Mouse (Mus musculus) kidney, embryonic 15.5 days (tissue): Measurements from ENCODE around the gene Plxnb2. TPM values are rescaled to one million over a fixed set of nuclear protein-coding genes. Genes with fewer than 3 reads are reported as not detected.

Experiments used
- ATAC-seq: fragments of 200-750 bp; cut with Nextera tagmentation; replicated peaks from 2 replicates; pipeline ENCODE4 v1.8.0; 2017; ENCODE audit warnings: moderate TSS enrichment; ENCODE audit not compliant: low FRiP score
- H3K27ac ChIP-seq: fragments of 300-500 bp; sonication (generic); 2 replicates; pipeline ENCODE4 v1.5.1; 2015; ENCODE audit warnings: mild to moderate bottlenecking, inconsistent platforms
- H3K27me3 ChIP-seq: fragments of 300-500 bp; sonication (generic); 2 replicates; pipeline ENCODE4 v1.6.1; 2015; ENCODE audit warnings: inconsistent platforms
- H3K36me3 ChIP-seq: fragments of 300-500 bp; sonication (generic); 2 replicates; pipeline ENCODE4 v1.6.1; 2015; ENCODE audit warnings: inconsistent platforms
- H3K4me1 ChIP-seq: fragments of 300-500 bp; sonication (generic); 2 replicates; pipeline ENCODE4 v1.6.1; 2015; ENCODE audit warnings: inconsistent platforms
- H3K4me2 ChIP-seq: fragments of 300-500 bp; sonication (generic); 2 replicates; pipeline ENCODE4 v1.6.1; 2015; ENCODE audit warnings: moderate library complexity, mild to moderate bottlenecking, inconsistent platforms
- H3K4me3 ChIP-seq: fragments of 300-500 bp; sonication (generic); replicated peaks from 2 replicates; pipeline ENCODE4 v1.5.1; 2015; ENCODE audit warnings: mild to moderate bottlenecking, inconsistent platforms
- H3K9ac ChIP-seq: fragments of 300-500 bp; sonication (generic); 2 replicates; pipeline ENCODE4 v1.6.1; 2015; ENCODE audit warnings: mild to moderate bottlenecking, inconsistent platforms
- H3K9me3 ChIP-seq: fragments of 300-500 bp; sonication (generic); replicated peaks from 2 replicates; pipeline ENCODE4 v1.6.1; 2016; ENCODE audit warnings: inconsistent platforms
- WGBS: fragments of 180-500 bp; shearing (Covaris S2); methylation state at CpG from one replicate; pipeline ENCODE4 v1.1.7; 2015; ENCODE audit warnings: mixed read lengths; 5-methylcytosine and 5-hydroxymethylcytosine counted together
- polyA plus RNA-seq: library from polyadenylated mRNA; unstranded; fragments of >200 nt; fragmentation: Nextera tagmentation; extraction: Ambion mirVana; gene quantifications from 2 replicates; pipeline ENCODE4 v1.2.1, GENCODE M21; 2015

Gene Plxnb2
- polyA plus RNA-seq, 1 experiment from 2014 or later: 160 TPM

DNA sequence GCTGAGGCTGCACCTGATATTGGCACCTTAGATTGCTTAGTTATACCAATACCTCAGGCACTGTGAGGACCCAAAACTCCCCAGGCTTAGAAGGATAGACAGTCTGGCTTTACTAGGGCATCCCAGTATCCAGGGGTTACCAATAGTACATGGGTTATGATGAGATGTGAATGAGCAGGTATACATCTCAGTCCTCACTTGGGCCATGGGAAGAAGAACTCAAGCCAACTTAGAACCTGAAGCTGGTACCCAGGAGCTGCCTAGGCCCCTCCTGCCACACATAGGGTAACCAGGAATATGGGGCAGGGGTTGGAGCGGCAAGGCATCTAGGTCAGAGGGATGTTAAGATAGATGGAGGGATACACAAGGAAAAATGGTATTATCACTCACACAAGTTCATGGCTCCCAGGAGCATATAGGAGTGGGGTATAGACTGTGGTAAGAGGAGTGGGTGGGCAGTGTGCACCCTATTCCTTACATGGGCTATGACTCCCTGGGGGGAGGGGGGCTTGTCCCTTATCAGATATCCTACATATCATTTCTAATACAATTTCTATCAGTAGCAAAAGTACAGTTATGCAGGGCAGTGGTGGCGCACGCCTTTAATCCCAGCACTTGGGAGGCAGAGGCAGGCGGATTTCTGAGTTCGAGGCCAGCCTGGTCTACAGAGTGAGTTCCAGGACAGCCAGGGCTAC, 44.0 kb downstream of the Plxnb2 start:
- WGBS: 92% methylated on average over 5 of the region's 5 CpGs
- Histone ChIP-seq H3K4me2 (no peak overlapping the region), H3K27ac (no peak overlapping the region), H3K9me3 (no peaks in the 10 kb centered on the region), H3K27me3 (peaks cover 31% of the 10 kb centered on the region), H3K4me3 (no peak overlapping the region), H3K9ac (no peak overlapping the region), H3K36me3 (peaks cover 3% of the 10 kb centered on the region; the same call in 1 of the 2 replicates), H3K4me1 (peaks cover 28% of the 10 kb centered on the region)
- no peak for ATAC-seq

DNA sequence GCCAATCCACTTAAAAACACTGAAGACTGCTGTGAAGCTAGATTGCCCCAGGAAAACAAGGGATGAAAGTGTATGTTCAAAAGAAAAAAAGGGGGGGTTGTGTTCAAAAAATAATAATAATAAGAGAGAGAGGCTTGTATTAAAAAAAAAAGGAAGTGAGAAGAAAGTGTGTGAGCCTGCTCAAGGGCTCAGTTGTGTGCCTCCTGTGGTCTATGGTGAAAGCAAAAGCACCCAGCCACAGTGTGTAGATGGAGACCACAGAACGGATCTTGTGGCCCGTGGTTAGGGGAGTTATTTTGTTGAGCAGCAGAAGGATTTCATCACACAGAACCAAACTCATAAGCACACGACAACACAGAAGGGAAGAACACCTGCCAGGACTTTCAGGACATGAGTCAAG, 49.3 kb downstream of the Plxnb2 start:
- Histone ChIP-seq H3K9me3 (no peaks in the 10 kb centered on the region), H3K36me3 (peaks cover 3% of the 10 kb centered on the region; the same call in 1 of the 2 replicates), H3K4me2 (no peak overlapping the region), H3K4me3 (no peak overlapping the region), H3K4me1 (peaks cover 17% of the 10 kb centered on the region), H3K9ac (no peak overlapping the region), H3K27me3 (no peaks in the 10 kb centered on the region), H3K27ac (no peak overlapping the region)
- WGBS: 93% methylated on average over 3 of the region's 3 CpGs
- ATAC-seq: no peak

DNA sequence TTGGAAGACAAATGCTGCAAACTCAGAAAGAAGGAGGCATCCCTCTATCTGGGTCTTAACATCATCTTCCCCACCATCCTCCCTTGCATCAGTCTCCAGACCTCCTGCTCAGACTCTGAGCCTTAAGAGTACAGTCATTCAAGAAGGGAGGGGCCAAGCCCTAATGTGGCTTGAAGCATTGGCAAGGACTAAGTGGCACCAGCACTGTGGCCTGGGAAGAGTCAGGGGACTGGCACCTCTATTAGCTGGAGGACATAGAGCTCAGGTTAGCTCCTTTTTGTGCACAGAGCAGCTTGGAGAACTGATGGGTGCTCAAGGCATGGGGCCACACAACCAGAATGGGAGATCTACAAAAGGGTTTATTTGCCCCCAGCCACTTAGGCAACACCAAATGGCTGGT, 50.3 kb downstream of the Plxnb2 start:
- H3K4me1 ChIP-seq: peaks cover 17% of the 10 kb centered on the region
- H3K4me2 ChIP-seq: no peak overlapping the region
- H3K36me3 ChIP-seq: peaks cover 5% of the 10 kb centered on the region
- no peaks in the 10 kb centered on the region for H3K27me3 ChIP-seq
- H3K9ac ChIP-seq: no peak overlapping the region
- no peak overlapping the region for H3K27ac ChIP-seq
- ATAC-seq: no peak
- no peaks in the 10 kb centered on the region for H3K9me3 ChIP-seq
- no peak overlapping the region for H3K4me3 ChIP-seq

DNA sequence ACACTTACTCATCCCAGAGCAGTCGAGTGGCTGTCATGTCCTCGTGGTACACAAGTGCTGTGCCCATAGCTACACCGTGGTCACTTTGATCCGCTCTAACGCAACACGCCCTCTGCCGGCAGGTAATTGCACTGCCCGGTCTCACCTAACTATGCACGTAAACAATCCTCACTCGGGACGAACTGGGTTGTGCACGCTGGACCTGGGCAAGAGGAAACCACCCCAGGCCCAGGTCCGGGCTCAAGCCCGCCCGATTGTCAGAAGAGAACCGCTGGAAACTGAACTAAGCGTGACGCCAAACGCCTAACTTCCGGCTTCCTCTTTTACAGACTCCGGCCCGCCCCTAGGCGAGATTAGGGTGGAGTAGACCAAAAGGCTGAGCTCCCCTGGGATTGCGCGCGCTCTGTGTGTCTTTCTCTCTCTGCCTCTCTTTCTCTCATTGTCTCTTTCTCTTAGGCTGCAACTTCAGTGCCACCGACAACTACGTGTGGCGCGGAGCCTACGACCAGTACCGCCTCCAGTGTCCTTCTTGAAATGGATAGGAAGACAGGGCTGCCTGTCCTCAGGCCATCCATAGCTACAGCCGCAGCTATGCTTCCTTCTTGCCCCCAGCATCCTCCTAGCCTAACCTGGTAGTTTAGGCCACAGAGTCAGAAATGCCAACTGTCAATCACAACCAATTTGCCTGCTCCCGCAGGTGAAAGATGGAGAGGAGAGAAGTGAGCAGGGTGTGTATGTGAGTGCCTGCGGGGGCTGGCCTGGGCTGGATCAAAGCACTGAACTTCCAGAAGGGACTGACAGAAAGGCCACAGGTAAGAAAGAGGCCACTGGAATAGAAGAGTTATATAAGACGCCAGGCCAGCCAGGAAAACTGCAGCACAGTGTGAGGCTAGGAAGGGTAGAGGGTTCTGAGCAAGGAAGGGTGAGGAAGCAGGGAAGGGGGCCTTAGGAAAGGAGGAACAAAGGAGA, 51.9 kb downstream of the Plxnb2 start, which contains the start of gene Hdac10:
TSS of gene Hdac10 (minus strand) at position 319 of the 969 bp plus-strand sequence.
- peaks cover 7% of the 10 kb centered on the region for H3K36me3 ChIP-seq
- no peaks in the 10 kb centered on the region for H3K27me3 ChIP-seq
- ATAC-seq: peak; percentile 84
- H3K4me1 ChIP-seq: peaks cover 22% of the 10 kb centered on the region
- H3K9ac ChIP-seq: peak within 1 kb of the TSS; percentile 63
- WGBS: 3% methylated on average over 36 of the region's 36 CpGs
- H3K4me3 ChIP-seq: peak within 1 kb of the TSS; percentile 66
- H3K9me3 ChIP-seq: no peaks in the 10 kb centered on the region
- H3K4me2 ChIP-seq: peak within 1 kb of the TSS; percentile 84
- H3K27ac ChIP-seq: peak within 1 kb of the TSS; percentile 86

DNA sequence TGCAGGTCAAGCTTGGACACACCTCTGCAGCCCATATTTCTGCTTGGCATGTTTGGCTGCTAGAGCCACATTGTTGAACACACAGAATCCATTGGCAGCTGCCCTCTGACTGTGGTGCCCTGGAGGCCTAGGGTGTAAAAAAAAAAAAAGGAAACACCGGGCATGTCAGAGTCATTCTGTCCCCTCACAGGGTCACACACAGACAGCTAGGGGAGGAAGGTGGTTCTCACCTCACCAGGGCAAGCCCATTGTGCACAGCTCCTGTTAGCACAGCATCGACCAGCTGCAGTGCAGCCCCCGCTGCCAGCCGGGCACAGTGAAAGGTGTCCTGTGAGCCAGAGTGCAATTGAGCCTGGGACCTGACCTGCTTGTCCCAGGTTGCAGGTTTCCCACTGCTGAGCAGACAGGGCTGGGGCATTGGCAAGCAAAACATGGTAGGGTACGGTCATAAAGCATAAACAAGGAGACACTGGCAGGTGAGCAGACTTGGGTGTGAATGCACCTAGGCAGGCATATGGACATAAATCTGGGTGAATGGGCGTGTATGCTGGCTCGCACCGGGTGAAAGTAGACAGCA, 53.1 kb downstream of the Plxnb2 start:
- no peak for ATAC-seq
- H3K27ac ChIP-seq: no peak overlapping the region
- no peaks in the 10 kb centered on the region for H3K9me3 ChIP-seq
- WGBS: 84% methylated on average over 8 of the region's 8 CpGs
- H3K4me3 ChIP-seq: peak overlapping the region; percentile 66
- H3K4me1 ChIP-seq: peaks cover 28% of the 10 kb centered on the region
- H3K9ac ChIP-seq: peak overlapping the region; percentile 63
- H3K36me3 ChIP-seq: peaks cover 7% of the 10 kb centered on the region
- peak overlapping the region; percentile 84 for H3K4me2 ChIP-seq
- no peaks in the 10 kb centered on the region for H3K27me3 ChIP-seq

DNA sequence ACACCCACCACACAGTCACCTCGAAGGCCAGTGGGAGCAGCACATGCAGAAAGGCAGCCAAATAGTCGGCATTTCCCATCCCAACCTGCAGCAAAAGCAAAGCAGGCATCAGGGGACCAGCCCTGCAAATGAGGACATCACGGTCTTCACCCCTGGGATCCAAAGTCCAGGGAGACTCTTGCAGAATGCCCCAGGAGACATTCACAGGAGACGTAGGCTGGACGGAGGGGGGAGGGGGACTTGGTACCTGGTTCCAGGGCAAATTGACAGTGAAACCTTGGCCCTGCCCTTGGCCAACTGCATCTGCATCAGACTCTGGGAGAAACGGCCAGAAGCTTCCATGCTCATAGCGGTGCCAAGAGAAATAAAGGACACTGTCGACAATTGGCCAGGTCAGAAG, 54.0 kb downstream of the Plxnb2 start:
- Histone ChIP-seq H3K27ac (no peak overlapping the region), H3K27me3 (no peaks in the 10 kb centered on the region), H3K4me1 (peaks cover 36% of the 10 kb centered on the region), H3K9ac (no peak overlapping the region), H3K9me3 (no peaks in the 10 kb centered on the region), H3K4me3 (no peak overlapping the region), H3K36me3 (peaks cover 4% of the 10 kb centered on the region; the same call in 1 of the 2 replicates), H3K4me2 (no peak overlapping the region)
- ATAC-seq: no peak
- 88% methylated on average over 8 of the region's 8 CpGs for WGBS

DNA sequence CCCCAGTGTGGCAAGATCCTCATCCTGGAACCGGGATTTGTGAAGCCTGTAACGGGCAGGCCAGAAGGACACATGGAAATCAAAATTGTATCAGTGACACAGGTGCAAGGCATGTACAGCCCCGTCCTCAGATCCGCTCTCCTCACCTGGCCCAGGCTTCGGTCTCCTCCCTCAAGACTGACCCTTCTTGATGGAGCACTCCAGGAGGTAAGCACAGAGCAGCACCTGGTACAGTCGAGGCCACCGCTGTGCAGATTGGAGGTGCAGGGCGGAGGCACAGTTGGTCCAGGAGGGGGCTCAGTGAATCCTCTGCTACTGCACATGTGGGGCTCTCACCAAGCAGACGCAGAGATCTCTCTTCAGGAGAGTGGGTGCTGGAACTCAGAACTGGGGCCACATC, 55.2 kb downstream of the Plxnb2 start:
- Histone ChIP-seq H3K36me3 (peaks cover 9% of the 10 kb centered on the region; the same call in 1 of the 2 replicates), H3K4me3 (no peak overlapping the region), H3K27ac (no peak overlapping the region), H3K9me3 (no peaks in the 10 kb centered on the region), H3K4me1 (peaks cover 48% of the 10 kb centered on the region), H3K4me2 (no peak overlapping the region), H3K9ac (no peak overlapping the region), H3K27me3 (no peaks in the 10 kb centered on the region)
- 96% methylated on average over 9 of the region's 9 CpGs for WGBS
- ATAC-seq: no peak

DNA sequence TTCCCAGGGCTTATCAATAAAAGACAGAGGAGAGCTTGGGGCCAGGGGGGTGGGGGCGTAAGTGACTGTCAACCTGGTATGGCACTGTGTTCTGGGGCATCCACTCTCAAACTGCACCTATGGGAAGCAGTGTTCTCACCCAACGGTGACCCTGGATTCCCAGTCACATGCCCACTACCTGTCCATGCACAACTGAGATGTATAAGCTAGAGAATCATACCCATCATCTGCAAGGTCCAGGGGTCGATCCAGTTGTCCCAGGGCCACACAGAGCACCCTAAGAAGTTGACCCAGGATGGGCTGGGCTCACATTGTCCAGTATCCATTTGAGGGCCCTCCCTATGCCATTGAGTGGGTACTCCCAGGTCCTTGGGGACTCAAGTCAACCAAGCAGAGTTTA, 56.3 kb downstream of the Plxnb2 start:
- H3K9ac ChIP-seq: no peak overlapping the region
- H3K4me1 ChIP-seq: peaks cover 53% of the 10 kb centered on the region
- no peaks in the 10 kb centered on the region for H3K27me3 ChIP-seq
- no peak for ATAC-seq
- H3K4me3 ChIP-seq: no peak overlapping the region
- H3K27ac ChIP-seq: 0 out of 2 replicates have a peak overlapping the region, but pooled peaks have one; percentile 80
- 94% methylated on average over 3 of the region's 3 CpGs for WGBS
- H3K9me3 ChIP-seq: no peaks in the 10 kb centered on the region
- H3K4me2 ChIP-seq: 0 out of 2 replicates have a peak overlapping the region, but pooled peaks have one; percentile 90
- H3K36me3 ChIP-seq: peaks cover 19% of the 10 kb centered on the region

DNA sequence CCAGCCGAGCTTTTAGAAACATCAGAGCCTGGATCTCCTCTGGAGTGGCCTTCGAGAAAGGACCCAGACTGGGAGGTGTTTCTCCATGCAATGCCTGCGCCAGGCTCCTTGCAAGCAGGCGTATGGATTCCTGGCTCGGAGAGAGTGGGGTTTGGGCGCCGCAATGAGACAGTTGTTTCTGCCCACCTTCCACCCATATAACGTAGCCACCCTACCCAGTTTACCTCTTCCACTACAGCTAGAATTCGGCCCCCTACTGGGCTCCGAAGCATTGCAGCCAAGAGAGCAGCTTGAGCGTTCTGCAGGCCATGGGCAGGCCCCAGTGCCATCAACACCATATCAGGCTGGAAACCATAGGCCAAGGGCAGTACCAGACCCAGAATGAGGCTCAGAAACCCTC, 57.0 kb downstream of the Plxnb2 start:
- peak; percentile 30; the same call in 1 of the 2 replicates for ATAC-seq
- peaks cover 26% of the 10 kb centered on the region for H3K36me3 ChIP-seq
- H3K27me3 ChIP-seq: no peaks in the 10 kb centered on the region
- peak overlapping the region; percentile 80 for H3K27ac ChIP-seq
- H3K4me3 ChIP-seq: peak overlapping the region; percentile 65
- H3K9me3 ChIP-seq: no peaks in the 10 kb centered on the region
- peaks cover 48% of the 10 kb centered on the region for H3K4me1 ChIP-seq
- WGBS: 27% methylated on average over 11 of the region's 11 CpGs
- H3K4me2 ChIP-seq: peak overlapping the region; percentile 90
- peak overlapping the region; percentile 76 for H3K9ac ChIP-seq

DNA sequence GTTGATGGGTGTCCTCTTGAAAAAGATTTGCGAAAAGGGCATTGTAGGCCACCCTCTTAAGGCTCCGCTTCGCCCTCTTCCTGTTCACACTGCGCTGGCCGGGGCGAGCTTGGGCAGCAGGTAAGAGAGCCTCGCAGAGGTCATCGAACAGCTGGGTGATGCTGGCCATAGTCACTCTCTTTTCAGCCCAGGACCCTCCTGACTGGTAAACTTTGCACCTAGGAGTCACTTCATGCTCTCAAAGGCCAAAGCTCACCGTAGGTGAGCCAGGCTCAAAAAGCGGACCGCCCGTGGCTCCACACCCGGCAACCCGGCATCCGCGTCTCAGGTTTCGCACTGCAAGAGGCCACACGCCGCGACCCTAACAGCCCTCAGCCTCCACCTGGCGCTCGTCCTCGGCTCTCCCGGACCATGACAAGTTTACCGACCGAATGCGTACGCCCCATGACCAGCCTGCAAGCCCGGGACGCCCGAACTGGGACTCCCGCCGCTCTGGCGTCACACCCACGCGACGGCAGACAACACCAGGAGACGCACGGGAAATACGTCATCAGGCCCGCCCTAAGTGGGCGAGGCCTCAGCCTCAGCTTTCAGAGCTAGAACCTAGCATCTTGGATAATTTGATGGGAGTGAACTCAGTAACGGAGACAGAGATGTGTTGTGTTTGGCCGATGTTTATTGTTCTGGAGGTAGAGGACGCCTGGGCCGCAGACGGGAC, 57.8 kb downstream of the Plxnb2 start, which contains the start of gene Tubgcp6:
TSS of gene Tubgcp6 (minus strand) at position 464 of the 718 bp plus-strand sequence.
- Histone ChIP-seq H3K27me3 (no peaks in the 10 kb centered on the region), H3K4me2 (peak within 1 kb of the TSS; percentile 90), H3K4me3 (peak within 1 kb of the TSS; percentile 65), H3K36me3 (peaks cover 33% of the 10 kb centered on the region), H3K4me1 (peaks cover 43% of the 10 kb centered on the region), H3K9me3 (no peaks in the 10 kb centered on the region), H3K27ac (peak within 1 kb of the TSS; percentile 80), H3K9ac (peak within 1 kb of the TSS; percentile 76)
- under 1% methylated on average over 47 of the region's 47 CpGs for WGBS
- peak; percentile 80 for ATAC-seq

DNA sequence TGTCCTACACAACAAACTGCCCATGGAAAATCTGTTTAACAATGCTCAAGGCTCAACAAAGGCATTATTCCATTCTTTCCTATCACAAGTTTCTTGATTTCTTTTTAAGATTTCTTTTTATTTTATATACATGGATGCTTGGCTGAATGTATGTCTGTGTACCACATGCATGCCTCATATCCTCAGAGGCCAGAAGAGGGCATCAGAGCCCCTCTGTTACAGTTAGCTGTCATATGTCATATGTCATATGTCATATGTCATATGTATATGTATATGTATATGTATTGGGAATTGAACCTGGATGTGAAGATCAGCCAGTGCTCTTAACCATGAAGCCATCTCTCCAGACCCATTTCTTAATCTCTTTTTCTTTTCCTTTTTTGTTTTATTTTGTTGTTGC, 62.6 kb downstream of the Plxnb2 start:
- Histone ChIP-seq H3K9me3 (no peaks in the 10 kb centered on the region), H3K4me3 (no peak overlapping the region), H3K27ac (no peak overlapping the region), H3K27me3 (no peaks in the 10 kb centered on the region), H3K4me1 (peaks cover 27% of the 10 kb centered on the region), H3K36me3 (peaks cover 74% of the 10 kb centered on the region), H3K4me2 (no peak overlapping the region), H3K9ac (no peak overlapping the region)
- ATAC-seq: no peak
